Mouse (Mus musculus): ENCODE results near the gene Trpc2. TPM values are rescaled to one million over a fixed set of nuclear protein-coding genes. Genes with fewer than 3 reads are reported as not detected.

The Trpc2 gene
- total and polyA plus RNA-seq, 2 experiments from 2014 or later = 0.09 to 2.5 TPM

GRCm38 (mm10) chr7:102062203-102062602 is 20.7 kb upstream of the Trpc2 start:
- Histone ChIP-seq H3K4me3 (ENCODE audit: low read length) (no peak overlapping the region), H3K36me3 (ENCODE audit: insufficient read depth, low read length) (no peaks in the 10 kb centered on the region), H3K27me3 (ENCODE audit: insufficient read depth, low read length) (no peaks in the 10 kb centered on the region), H3K9me3 (ENCODE audit: low read length) (no peaks in the 10 kb centered on the region), H3K4me2 (ENCODE audit: low read depth, low read length) (no peak overlapping the region), H3K9ac (replicated peaks; ENCODE audit: low read length) (no peak overlapping the region), H3K4me1 (ENCODE audit: insufficient read depth, low read length) (peaks cover 15% of the 10 kb centered on the region), H3K27ac (no peak overlapping the region)
- DNase-seq (ENCODE audit: low spot score) (no peak), ATAC-seq (no peak)
- no peak for TF ChIP-seq CTCF (IDR thresholded peaks at IDR 0.05; ENCODE audit: low read depth)
- WGBS = 90% methylated on average over 1 of the region's 1 CpGs

- DNase-seq (ENCODE audit: low spot score) = no peak
- Histone ChIP-seq H3K9ac (replicated peaks; ENCODE audit: low read length) (no peak overlapping the region; the same call in 1 of the 2 replicates), H3K4me1 (ENCODE audit: insufficient read depth, low read length) (peaks cover 15% of the 10 kb centered on the region), H3K27me3 (ENCODE audit: insufficient read depth, low read length) (no peaks in the 10 kb centered on the region), H3K36me3 (ENCODE audit: insufficient read depth, low read length) (no peaks in the 10 kb centered on the region), H3K4me3 (ENCODE audit: low read length) (peak overlapping the region; percentile 65), H3K9me3 (ENCODE audit: low read length) (no peaks in the 10 kb centered on the region), H3K4me2 (ENCODE audit: low read depth, low read length) (peak overlapping the region; percentile 61), H3K27ac (no peak overlapping the region)
- ATAC-seq = no peak
- no peak for TF ChIP-seq CTCF (IDR thresholded peaks at IDR 0.05; ENCODE audit: low read depth)
- WGBS = 90% methylated on average over 9 of the region's 9 CpGs
Observed at GRCm38 (mm10) chr7:102063891-102064290, 19.0 kb upstream of the Trpc2 start.

- ATAC-seq = peak; percentile 45
- H3K4me3 ChIP-seq (ENCODE audit: low read length) = peak overlapping the region; percentile 65
- peaks cover 15% of the 10 kb centered on the region for H3K4me1 ChIP-seq (ENCODE audit: insufficient read depth, low read length)
- H3K9ac ChIP-seq (replicated peaks; ENCODE audit: low read length) = peak overlapping the region; percentile 64
- no peaks in the 10 kb centered on the region for H3K36me3 ChIP-seq (ENCODE audit: insufficient read depth, low read length)
- TF ChIP-seq CTCF (IDR thresholded peaks at IDR 0.05; ENCODE audit: low read depth) = no peak
- DNase-seq (ENCODE audit: low spot score) = peak; percentile 13
- no peaks in the 10 kb centered on the region for H3K9me3 ChIP-seq (ENCODE audit: low read length)
- no peaks in the 10 kb centered on the region for H3K27me3 ChIP-seq (ENCODE audit: insufficient read depth, low read length)
- WGBS = 1% methylated on average over 9 of the region's 9 CpGs
- H3K4me2 ChIP-seq (ENCODE audit: low read depth, low read length) = peak overlapping the region; percentile 61
- peak overlapping the region; percentile 83 for H3K27ac ChIP-seq
Observed at GRCm38 (mm10) chr7:102064655-102065045, 18.3 kb upstream of the Trpc2 start.

GRCm38 (mm10) chr7:102065046-102065891 is 17.6 kb upstream of the Trpc2 start, which contains the start of the genes Rnf121, Xndc1 and Xntrpc:
Rnf121 (minus strand) TSS chr7:102065469.
Xndc1 (plus strand) TSS chr7:102065511.
Xntrpc (plus strand) TSS chr7:102065713.
- DNase-seq (ENCODE audit: low spot score) = peak; percentile 96
- WGBS = under 1% methylated on average over 56 of the region's 56 CpGs
- peak; percentile 100 for ATAC-seq

GRCm38 (mm10) chr7:102066363-102066762 is 16.6 kb upstream of the Trpc2 start:
- Histone ChIP-seq H3K4me3 (ENCODE audit: low read length) (peak overlapping the region; percentile 65), H3K9ac (replicated peaks; ENCODE audit: low read length) (peak overlapping the region; percentile 64; the same call in 1 of the 2 replicates), H3K36me3 (ENCODE audit: insufficient read depth, low read length) (0 out of 2 replicates have a peak, but pooled peaks cover 2% of the 10 kb centered on the region), H3K27ac (no peak overlapping the region), H3K9me3 (ENCODE audit: low read length) (no peaks in the 10 kb centered on the region), H3K4me2 (ENCODE audit: low read depth, low read length) (peak overlapping the region; percentile 61), H3K4me1 (ENCODE audit: insufficient read depth, low read length) (peaks cover 15% of the 10 kb centered on the region), H3K27me3 (ENCODE audit: insufficient read depth, low read length) (no peaks in the 10 kb centered on the region)
- no peak for ATAC-seq
- no peak for TF ChIP-seq CTCF (IDR thresholded peaks at IDR 0.05; ENCODE audit: low read depth)
- DNase-seq (ENCODE audit: low spot score) = no peak
- WGBS = 73% methylated on average over 6 of the region's 6 CpGs

More at GRCm38 (mm10) chr7:102065046-102065891, 17.6 kb upstream of the Trpc2 start, which contains the start of the genes Rnf121, Xndc1 and Xntrpc:
- H3K27me3 ChIP-seq (ENCODE audit: insufficient read depth, low read length) = no peaks in the 10 kb centered on the region
- TF ChIP-seq CTCF (IDR thresholded peaks at IDR 0.05; ENCODE audit: low read depth) = no peak
- no peaks in the 10 kb centered on the region for H3K36me3 ChIP-seq (ENCODE audit: insufficient read depth, low read length)
- no peaks in the 10 kb centered on the region for H3K9me3 ChIP-seq (ENCODE audit: low read length)
- peak within 1 kb of the TSS; percentile 61 for H3K4me2 ChIP-seq (ENCODE audit: low read depth, low read length)
- peak within 1 kb of the TSS; percentile 64 for H3K9ac ChIP-seq (replicated peaks; ENCODE audit: low read length)
- H3K4me1 ChIP-seq (ENCODE audit: insufficient read depth, low read length) = peaks cover 15% of the 10 kb centered on the region
- peak within 1 kb of the TSS; percentile 83 for H3K27ac ChIP-seq
- H3K4me3 ChIP-seq (ENCODE audit: low read length) = peak within 1 kb of the TSS; percentile 65

- no peak overlapping the region for H3K4me3 ChIP-seq (ENCODE audit: low read length)
- 83% methylated on average over 6 of the region's 7 CpGs for WGBS
- no peaks in the 10 kb centered on the region for H3K4me1 ChIP-seq (ENCODE audit: insufficient read depth, low read length)
- H3K36me3 ChIP-seq (ENCODE audit: insufficient read depth, low read length) = peaks cover 57% of the 10 kb centered on the region
- H3K4me2 ChIP-seq (ENCODE audit: low read depth, low read length) = no peak overlapping the region
- no peaks in the 10 kb centered on the region for H3K27me3 ChIP-seq (ENCODE audit: insufficient read depth, low read length)
- DNase-seq (ENCODE audit: low spot score) (peak; percentile 42), ATAC-seq (0 out of 2 replicates have a peak, but pooled peaks have one; percentile 15)
- H3K27ac ChIP-seq = no peak overlapping the region
- H3K9ac ChIP-seq (replicated peaks; ENCODE audit: low read length) = no peak overlapping the region
- no peaks in the 10 kb centered on the region for H3K9me3 ChIP-seq (ENCODE audit: low read length)
- TF ChIP-seq CTCF (IDR thresholded peaks at IDR 0.05; ENCODE audit: low read depth) = peak; percentile 64
Observed at GRCm38 (mm10) chr7:102076714-102077296, 6.1 kb upstream of the Trpc2 start.
